Mouse (Mus musculus) heart, postnatal 0 days (tissue): ENCODE data around the gene Cntn5. TPM values are rescaled to one million over a fixed set of nuclear protein-coding genes. Genes with fewer than 3 reads are reported as not detected.

Experiments
- ATAC-seq: fragments of 200-750 bp; cut with Nextera tagmentation; 2 replicates; pipeline ENCODE4 v1.8.0; 2017; ENCODE audit warnings: low read depth, moderate number of reproducible peaks, moderate library complexity; ENCODE audit not compliant: insufficient read depth
- DNase-seq: peaks from one replicate; pipeline ENCODE4 v3.0.0-alpha.2; 2016; ENCODE audit warnings: low spot score
- H3K27ac ChIP-seq: fragments of 300-500 bp; sonication (generic); 2 replicates; pipeline ENCODE4 v1.5.1; 2014; ENCODE audit warnings: low read depth, mild to moderate bottlenecking
- H3K27me3 ChIP-seq: fragments of 300-500 bp; sonication (generic); 2 replicates; pipeline ENCODE4 v1.6.1; 2014; ENCODE audit warnings: low read length, mixed read lengths; ENCODE audit not compliant: control insufficient read depth, insufficient read depth
- H3K36me3 ChIP-seq: fragments of 300-500 bp; sonication (generic); replicated peaks from 2 replicates; pipeline ENCODE4 v1.6.1; 2014; ENCODE audit warnings: low read length, mixed read lengths; ENCODE audit not compliant: control insufficient read depth, insufficient read depth
- H3K4me1 ChIP-seq: fragments of 300-500 bp; sonication (generic); 2 replicates; pipeline ENCODE4 v1.6.1; 2014; ENCODE audit warnings: antibody characterized with exemption; ENCODE audit not compliant: control insufficient read depth, insufficient read depth
- H3K4me2 ChIP-seq: fragments of 300-500 bp; sonication (generic); 2 replicates; pipeline ENCODE4 v1.6.1; 2014; ENCODE audit warnings: low read depth, mild to moderate bottlenecking, low read length, moderate library complexity
- H3K4me3 ChIP-seq: fragments of 300-500 bp; sonication (generic); 2 replicates; pipeline ENCODE4 v1.5.1; 2014; ENCODE audit warnings: low read depth, low read length
- H3K9ac ChIP-seq: fragments of 300-500 bp; sonication (generic); replicated peaks from 2 replicates; pipeline ENCODE4 v1.6.1; 2014; ENCODE audit warnings: low read depth, low read length, mixed read lengths
- H3K9me3 ChIP-seq: fragments of 300-500 bp; sonication (generic); replicated peaks from 2 replicates; pipeline ENCODE4 v1.6.1; 2016; ENCODE audit warnings: low read length; ENCODE audit not compliant: control insufficient read depth
- CTCF ChIP-seq: IDR thresholded peaks from 2 replicates; pipeline ENCODE4 v1.5.1; 2016; ENCODE audit warnings: antibody characterized with exemption, control low read depth, low read depth
- EP300 ChIP-seq: IDR thresholded peaks from 2 replicates; pipeline ENCODE4 v1.6.1; 2016; ENCODE audit warnings: antibody characterized with exemption, low read depth
- WGBS: fragments of 180-500 bp; shearing (Covaris S2); extraction: QIAGEN DNeasy Blood & Tissue Kit; methylation state at CpG from one replicate; pipeline ENCODE4 v1.1.7; 2014; 5-methylcytosine and 5-hydroxymethylcytosine counted together
- polyA plus RNA-seq: library from polyadenylated mRNA; unstranded; fragments of >200 nt; fragmentation: Nextera tagmentation; extraction: Ambion mirVana; gene quantifications from 2 replicates; pipeline ENCODE4 v1.2.1, GENCODE M21; 2015
- total RNA-seq: library from RNA; depleted of rRNA; stranded (reverse); fragments of >200 nt; gene quantifications from 2 replicates; pipeline ENCODE4 v1.2.3, GENCODE M21; 2014; ENCODE audit warnings: low replicate concordance

The Cntn5 gene
- total and polyA plus RNA-seq, 2 experiments from 2014 or later, result 0.07 to 0.19 TPM

- no peak overlapping the region for H3K9ac ChIP-seq
- 53% methylated on average over 4 of the region's 4 CpGs for WGBS
- TF ChIP-seq EP300 (no peak), CTCF (no peak)
- no peaks in the 10 kb centered on the region for H3K4me1 ChIP-seq
- no peaks in the 10 kb centered on the region for H3K27me3 ChIP-seq
- H3K9me3 ChIP-seq, result no peaks in the 10 kb centered on the region
- no peak overlapping the region for H3K4me2 ChIP-seq
- ATAC-seq, result no peak
- H3K27ac ChIP-seq, result no peak overlapping the region
- no peak overlapping the region for H3K4me3 ChIP-seq
- H3K36me3 ChIP-seq, result no peaks in the 10 kb centered on the region
- no peak for DNase-seq
Measured at GRCm38 (mm10) chr9:10667438-10667837, 237.1 kb downstream of the Cntn5 start.

GRCm38 (mm10) chr9:10665756-10666155 lies 238.8 kb downstream of the Cntn5 start:
- Histone ChIP-seq H3K27ac (no peak overlapping the region), H3K36me3 (no peaks in the 10 kb centered on the region), H3K4me2 (no peak overlapping the region), H3K27me3 (no peaks in the 10 kb centered on the region), H3K9ac (no peak overlapping the region), H3K4me1 (no peaks in the 10 kb centered on the region), H3K4me3 (no peak overlapping the region), H3K9me3 (no peaks in the 10 kb centered on the region)
- TF ChIP-seq EP300, result no peak
- no peak for TF ChIP-seq CTCF
- DNase-seq (no peak), ATAC-seq (no peak)

DNA sequence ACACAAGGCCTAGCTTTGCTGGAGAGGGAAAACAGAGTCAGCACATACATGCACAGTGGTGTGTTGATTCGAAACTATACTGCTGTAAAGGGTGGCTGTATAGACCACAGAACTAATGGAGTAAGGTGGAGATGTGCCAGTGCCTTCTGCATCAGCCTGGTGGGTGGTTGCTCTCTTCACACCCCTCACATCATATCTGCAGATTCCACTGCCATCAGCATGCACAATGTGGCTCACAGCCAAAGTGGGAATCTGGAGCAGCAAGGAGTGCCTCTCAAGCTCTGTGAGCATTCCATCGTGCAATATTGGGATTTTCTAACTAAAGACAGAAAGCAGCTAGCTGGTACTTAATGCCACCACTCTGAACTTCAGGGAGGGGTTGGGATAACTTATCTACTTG lies 241.5 kb downstream of the Cntn5 start:
- Histone ChIP-seq H3K4me3 (no peak overlapping the region), H3K27me3 (no peaks in the 10 kb centered on the region), H3K4me1 (no peaks in the 10 kb centered on the region), H3K36me3 (no peaks in the 10 kb centered on the region), H3K4me2 (no peak overlapping the region), H3K27ac (no peak overlapping the region), H3K9ac (no peak overlapping the region), H3K9me3 (no peaks in the 10 kb centered on the region)
- TF ChIP-seq CTCF (no peak), EP300 (no peak)
- 49% methylated on average over 2 of the region's 2 CpGs for WGBS
- ATAC-seq (no peak), DNase-seq (no peak)

GRCm38 (mm10) chr9:10659478-10659877 lies 245.1 kb downstream of the Cntn5 start:
- H3K27me3 ChIP-seq, result no peaks in the 10 kb centered on the region
- no peak overlapping the region for H3K4me3 ChIP-seq
- H3K27ac ChIP-seq, result no peak overlapping the region
- no peaks in the 10 kb centered on the region for H3K36me3 ChIP-seq
- no peak overlapping the region for H3K4me2 ChIP-seq
- no peaks in the 10 kb centered on the region for H3K4me1 ChIP-seq
- ATAC-seq (no peak), DNase-seq (no peak)
- TF ChIP-seq EP300 (no peak), CTCF (no peak)
- H3K9me3 ChIP-seq, result no peaks in the 10 kb centered on the region
- no peak overlapping the region for H3K9ac ChIP-seq
- WGBS, result 68% methylated on average over 1 of the region's 1 CpGs

DNA sequence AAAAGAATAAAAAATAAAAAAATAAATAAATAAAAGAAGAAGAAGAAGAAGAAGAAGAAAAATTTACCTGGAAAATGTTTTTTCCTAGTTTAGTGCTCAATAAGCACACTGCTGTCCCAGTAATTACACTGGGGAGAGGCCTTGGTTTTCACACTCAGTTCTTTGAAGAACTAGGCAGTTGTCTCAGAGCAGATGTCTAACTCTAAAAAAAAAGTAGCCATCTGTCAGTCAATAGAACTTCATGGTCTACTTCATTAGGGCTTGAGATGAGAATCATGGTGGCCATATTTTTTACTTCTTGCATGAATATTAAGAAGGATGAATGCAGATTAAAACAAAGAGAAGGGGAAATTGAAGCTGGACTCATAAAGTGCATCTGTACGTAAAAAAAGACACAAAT lies 246.5 kb downstream of the Cntn5 start:
- TF ChIP-seq CTCF, result no peak
- TF ChIP-seq EP300, result no peak
- no peak overlapping the region for H3K9ac ChIP-seq
- no peak overlapping the region for H3K27ac ChIP-seq
- ATAC-seq (no peak), DNase-seq (no peak)
- no peaks in the 10 kb centered on the region for H3K36me3 ChIP-seq
- no peak overlapping the region for H3K4me2 ChIP-seq
- H3K4me3 ChIP-seq, result no peak overlapping the region
- WGBS, result 63% methylated on average over 1 of the region's 1 CpGs
- H3K27me3 ChIP-seq, result no peaks in the 10 kb centered on the region
- no peaks in the 10 kb centered on the region for H3K9me3 ChIP-seq
- H3K4me1 ChIP-seq, result no peaks in the 10 kb centered on the region

DNA sequence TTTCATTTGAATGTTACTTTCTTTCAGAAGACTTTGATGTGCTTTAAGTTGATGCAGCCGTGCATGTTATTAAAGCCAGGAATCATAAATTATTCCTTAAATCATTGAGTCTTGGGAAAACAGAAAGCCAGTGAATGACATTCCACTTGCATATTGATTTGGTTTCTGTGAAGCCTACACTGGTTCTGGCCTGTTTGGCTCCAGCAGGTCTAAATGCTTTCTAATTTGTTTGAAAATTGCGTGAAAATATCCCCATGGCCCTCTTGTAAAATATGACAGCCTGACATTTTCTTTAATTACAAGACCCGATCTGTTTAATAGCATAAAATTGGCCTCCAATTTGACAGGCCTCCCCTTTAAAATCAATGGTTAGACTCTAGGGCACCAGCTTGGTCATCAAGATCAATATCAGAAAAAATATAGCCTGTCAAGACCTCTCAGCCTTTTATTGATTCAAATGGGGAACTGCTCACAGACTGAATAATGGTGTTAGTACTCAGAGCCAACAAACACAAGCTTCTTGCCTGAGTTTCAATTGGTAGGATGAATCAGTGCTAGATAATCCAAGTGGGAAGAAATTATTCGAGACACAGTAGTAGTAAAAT lies 247.3 kb downstream of the Cntn5 start:
- H3K27ac ChIP-seq, result no peak overlapping the region
- no peak overlapping the region for H3K4me2 ChIP-seq
- WGBS, result 70% methylated on average over 4 of the region's 4 CpGs
- no peak for TF ChIP-seq EP300
- no peak for TF ChIP-seq CTCF
- no peak for ATAC-seq
- no peaks in the 10 kb centered on the region for H3K27me3 ChIP-seq
- no peak for DNase-seq
- H3K36me3 ChIP-seq, result no peaks in the 10 kb centered on the region
- no peak overlapping the region for H3K9ac ChIP-seq
- no peaks in the 10 kb centered on the region for H3K9me3 ChIP-seq
- H3K4me1 ChIP-seq, result no peaks in the 10 kb centered on the region
- no peak overlapping the region for H3K4me3 ChIP-seq
